Mouse (Mus musculus): ENCODE results near the gene Fpgt. TPM values are rescaled to one million over a fixed set of nuclear protein-coding genes. Genes with fewer than 3 reads are reported as not detected.
A peak's percentile ranks its signal among the peaks of the same experiment; 100 is the strongest.

Gene Fpgt
- 12.2 and 14.2 TPM in 2 replicates for polyA plus RNA-seq (2015; fragmentation: Nextera tagmentation; extraction: Ambion mirVana)

- H3K27ac ChIP-seq = peak within 1 kb of the TSS; percentile 82
- no peaks in the 10 kb centered on the region for H3K9me3 ChIP-seq (replicated peaks)
- H3K4me1 ChIP-seq = peaks cover 5% of the 10 kb centered on the region; the same call in 1 of the 2 replicates
- H3K4me2 ChIP-seq = peak within 1 kb of the TSS; percentile 73
- H3K36me3 ChIP-seq = peaks cover 9% of the 10 kb centered on the region; the same call in 1 of the 2 replicates
- no peaks in the 10 kb centered on the region for H3K27me3 ChIP-seq
- under 1% methylated on average over 43 of the region's 47 CpGs for WGBS
- H3K9ac ChIP-seq = peak within 1 kb of the TSS; percentile 63
- peak within 1 kb of the TSS; percentile 62 for H3K4me3 ChIP-seq (replicated peaks)
- peak; percentile 100 for ATAC-seq (replicated peaks; ENCODE audit: low FRiP score)
Measured at GRCm38 (mm10) chr3:155093116-155093956, at the start of gene Fpgt, which contains the start of gene Lrriq3. Gene Fpgt (minus strand): TSS chr3:155093403. Gene Lrriq3 (plus strand): TSS chr3:155093434.

GRCm38 (mm10) chr3:155141047-155141446, 47.8 kb upstream of the Fpgt start:
- Histone ChIP-seq H3K4me1 (no peaks in the 10 kb centered on the region), H3K4me2 (no peak overlapping the region), H3K27ac (no peak overlapping the region), H3K9me3 (replicated peaks) (no peaks in the 10 kb centered on the region), H3K27me3 (no peaks in the 10 kb centered on the region), H3K9ac (no peak overlapping the region), H3K4me3 (replicated peaks) (no peak overlapping the region), H3K36me3 (no peaks in the 10 kb centered on the region)
- 85% methylated on average over 11 of the region's 11 CpGs for WGBS
- no peak for ATAC-seq (replicated peaks; ENCODE audit: low FRiP score)

GRCm38 (mm10) chr3:155137737-155138136, 44.5 kb upstream of the Fpgt start:
- 90% methylated on average over 5 of the region's 5 CpGs for WGBS
- H3K27me3 ChIP-seq = no peaks in the 10 kb centered on the region
- no peaks in the 10 kb centered on the region for H3K9me3 ChIP-seq (replicated peaks)

GRCm38 (mm10) chr3:155105957-155106356, 12.8 kb upstream of the Fpgt start:
- H3K27ac ChIP-seq = no peak overlapping the region
- H3K4me3 ChIP-seq (replicated peaks) = no peak overlapping the region
- ATAC-seq (replicated peaks; ENCODE audit: low FRiP score) = no peak
- H3K9ac ChIP-seq = no peak overlapping the region
- H3K9me3 ChIP-seq (replicated peaks) = no peaks in the 10 kb centered on the region
- 43% methylated on average over 1 of the region's 1 CpGs for WGBS
- no peaks in the 10 kb centered on the region for H3K4me1 ChIP-seq
- H3K27me3 ChIP-seq = no peaks in the 10 kb centered on the region
- no peaks in the 10 kb centered on the region for H3K36me3 ChIP-seq
- no peak overlapping the region for H3K4me2 ChIP-seq

More at GRCm38 (mm10) chr3:155137737-155138136, 44.5 kb upstream of the Fpgt start:
- Histone ChIP-seq H3K4me1 (no peaks in the 10 kb centered on the region), H3K27ac (no peak overlapping the region), H3K36me3 (no peaks in the 10 kb centered on the region), H3K4me2 (no peak overlapping the region), H3K4me3 (replicated peaks) (no peak overlapping the region), H3K9ac (no peak overlapping the region)
- no peak for ATAC-seq (replicated peaks; ENCODE audit: low FRiP score)

GRCm38 (mm10) chr3:155099266-155099665, 6.1 kb upstream of the Fpgt start:
- Histone ChIP-seq H3K27ac (no peak overlapping the region), H3K9me3 (replicated peaks) (no peaks in the 10 kb centered on the region), H3K27me3 (no peaks in the 10 kb centered on the region), H3K4me1 (no peaks in the 10 kb centered on the region), H3K9ac (no peak overlapping the region), H3K4me2 (no peak overlapping the region), H3K36me3 (no peaks in the 10 kb centered on the region), H3K4me3 (replicated peaks) (no peak overlapping the region)
- 84% methylated on average over 1 of the region's 1 CpGs for WGBS
- ATAC-seq (replicated peaks; ENCODE audit: low FRiP score) = no peak

- H3K4me1 ChIP-seq = peaks cover 5% of the 10 kb centered on the region; the same call in 1 of the 2 replicates
- WGBS = 93% methylated on average over 6 of the region's 6 CpGs
- no peaks in the 10 kb centered on the region for H3K9me3 ChIP-seq (replicated peaks)
- peak overlapping the region; percentile 62; the same call in 1 of the 2 replicates for H3K4me3 ChIP-seq (replicated peaks)
- H3K27me3 ChIP-seq = no peaks in the 10 kb centered on the region
- no peak overlapping the region for H3K27ac ChIP-seq
- ATAC-seq (replicated peaks; ENCODE audit: low FRiP score) = no peak
- peaks cover 18% of the 10 kb centered on the region for H3K36me3 ChIP-seq
- H3K4me2 ChIP-seq = peak overlapping the region; percentile 73
- no peak overlapping the region for H3K9ac ChIP-seq
Measured at GRCm38 (mm10) chr3:155092081-155092480, 1.1 kb downstream of the Fpgt start.

GRCm38 (mm10) chr3:155077908-155078307, 15.3 kb downstream of the Fpgt start:
- ATAC-seq (replicated peaks; ENCODE audit: low FRiP score) = no peak
- WGBS = 81% methylated on average over 4 of the region's 4 CpGs
- no peak overlapping the region for H3K4me2 ChIP-seq
- H3K9me3 ChIP-seq (replicated peaks) = no peaks in the 10 kb centered on the region
- H3K4me3 ChIP-seq (replicated peaks) = no peak overlapping the region
- H3K4me1 ChIP-seq = no peaks in the 10 kb centered on the region
- no peak overlapping the region for H3K9ac ChIP-seq
- H3K27me3 ChIP-seq = no peaks in the 10 kb centered on the region
- H3K36me3 ChIP-seq = no peaks in the 10 kb centered on the region
- H3K27ac ChIP-seq = no peak overlapping the region

- Histone ChIP-seq H3K9me3 (replicated peaks) (no peaks in the 10 kb centered on the region), H3K4me3 (replicated peaks) (no peak overlapping the region), H3K36me3 (no peaks in the 10 kb centered on the region), H3K4me1 (no peaks in the 10 kb centered on the region), H3K9ac (no peak overlapping the region), H3K27me3 (no peaks in the 10 kb centered on the region), H3K4me2 (no peak overlapping the region), H3K27ac (no peak overlapping the region)
- no peak for ATAC-seq (replicated peaks; ENCODE audit: low FRiP score)
Measured at GRCm38 (mm10) chr3:155059449-155059822, 33.8 kb downstream of the Fpgt start.

GRCm38 (mm10) chr3:155058800-155059448, 34.3 kb downstream of the Fpgt start:
- H3K36me3 ChIP-seq = no peaks in the 10 kb centered on the region
- H3K27me3 ChIP-seq = no peaks in the 10 kb centered on the region
- no peak overlapping the region for H3K4me3 ChIP-seq (replicated peaks)
- H3K4me2 ChIP-seq = no peak overlapping the region
- no peaks in the 10 kb centered on the region for H3K4me1 ChIP-seq
- ATAC-seq (replicated peaks; ENCODE audit: low FRiP score) = no peak
- no peak overlapping the region for H3K27ac ChIP-seq
- WGBS = 80% methylated on average over 6 of the region's 6 CpGs
- H3K9ac ChIP-seq = no peak overlapping the region
- no peaks in the 10 kb centered on the region for H3K9me3 ChIP-seq (replicated peaks)

- Histone ChIP-seq H3K4me2 (no peak overlapping the region), H3K9me3 (replicated peaks) (no peaks in the 10 kb centered on the region), H3K27ac (no peak overlapping the region), H3K36me3 (no peaks in the 10 kb centered on the region), H3K27me3 (no peaks in the 10 kb centered on the region), H3K4me3 (replicated peaks) (no peak overlapping the region), H3K9ac (no peak overlapping the region), H3K4me1 (no peaks in the 10 kb centered on the region)
- ATAC-seq (replicated peaks; ENCODE audit: low FRiP score) = no peak
Measured at GRCm38 (mm10) chr3:155057566-155057965, 35.6 kb downstream of the Fpgt start.

- Histone ChIP-seq H3K9me3 (replicated peaks) (no peaks in the 10 kb centered on the region), H3K4me2 (no peak overlapping the region), H3K9ac (no peak overlapping the region), H3K4me3 (replicated peaks) (no peak overlapping the region), H3K27ac (no peak overlapping the region), H3K36me3 (no peaks in the 10 kb centered on the region), H3K27me3 (no peaks in the 10 kb centered on the region), H3K4me1 (no peaks in the 10 kb centered on the region)
- ATAC-seq (replicated peaks; ENCODE audit: low FRiP score) = no peak
Measured at GRCm38 (mm10) chr3:155056606-155057005, 36.6 kb downstream of the Fpgt start.

GRCm38 (mm10) chr3:155055231-155055916, 37.8 kb downstream of the Fpgt start, which contains the start of gene Tnni3k:
Gene Tnni3k (minus strand): TSS chr3:155055407.
- Histone ChIP-seq H3K4me1 (no peaks in the 10 kb centered on the region), H3K4me2 (no peak within 1 kb of the TSS), H3K4me3 (replicated peaks) (no peak within 1 kb of the TSS), H3K9me3 (replicated peaks) (no peaks in the 10 kb centered on the region), H3K36me3 (no peaks in the 10 kb centered on the region), H3K9ac (no peak within 1 kb of the TSS), H3K27me3 (no peaks in the 10 kb centered on the region), H3K27ac (no peak within 1 kb of the TSS)
- ATAC-seq (replicated peaks; ENCODE audit: low FRiP score) = no peak
- WGBS = 74% methylated on average over 6 of the region's 6 CpGs
